Mouse (Mus musculus) heart, adult 2 months (tissue): ENCODE measurements around the gene Plch2. TPM values are rescaled to one million over a fixed set of nuclear protein-coding genes. Genes with fewer than 3 reads are reported as not detected.

Source experiments
- DNase-seq, 2 experiments: peaks; one replicate each; pipeline ENCODE4 v3.0.0; 2021
- H3K27ac ChIP-seq: fragments of 200-600 bp; 2 replicates; pipeline ENCODE4 v1.8.1; 2022
- H3K27me3 ChIP-seq: fragments of 200-500 bp; 2 replicates; pipeline ENCODE4 v1.6.1; 2012; ENCODE audit warnings: mild to moderate bottlenecking, low read length, inconsistent platforms, mixed read lengths; ENCODE audit not compliant: control insufficient read depth, insufficient read depth
- H3K36me3 ChIP-seq: fragments of 200-500 bp; 2 replicates; pipeline ENCODE4 v1.6.1; 2012; ENCODE audit warnings: low read length, inconsistent platforms; ENCODE audit not compliant: control insufficient read depth, insufficient read depth
- H3K4me1 ChIP-seq: fragments of 200-500 bp; 2 replicates; pipeline ENCODE4 v1.6.1; 2011; ENCODE audit warnings: low read length; ENCODE audit not compliant: control insufficient read depth, insufficient read depth
- H3K4me3 ChIP-seq: fragments of 200-600 bp; 2 replicates; pipeline ENCODE4 v1.8.1; 2022
- H3K79me2 ChIP-seq: fragments of 200-500 bp; replicated peaks from 2 replicates; pipeline ENCODE4 v1.6.1; 2012; ENCODE audit warnings: mild to moderate bottlenecking, inconsistent platforms, low read length, moderate library complexity, mixed read lengths; ENCODE audit not compliant: control insufficient read depth, insufficient read depth
- H3K9ac ChIP-seq: fragments of 200-500 bp; 2 replicates; pipeline ENCODE4 v1.6.1; 2012; ENCODE audit warnings: low read depth, mild to moderate bottlenecking, control low read depth, inconsistent platforms, low read length, mixed read lengths
- CTCF ChIP-seq: fragments of 200-600 bp; IDR thresholded peaks from 2 replicates; pipeline ENCODE4 v1.8.1; 2022; ENCODE audit warnings: antibody characterized with exemption, mild to moderate bottlenecking, moderate library complexity
- EP300 ChIP-seq: fragments of 200-500 bp; IDR thresholded peaks from 2 replicates; pipeline ENCODE4 v1.6.1; 2011; ENCODE audit warnings: low read depth, low read length, control low read depth; ENCODE audit not compliant: insufficient read depth
- POLR2A ChIP-seq: fragments of 200-500 bp; IDR thresholded peaks from 2 replicates; pipeline ENCODE4 v1.6.1; 2011; ENCODE audit warnings: mild to moderate bottlenecking, low read depth, low read length, control low read depth; ENCODE audit not compliant: insufficient read depth
- WGBS: fragments of 180-500 bp; shearing (Covaris S2); methylation state at CpG from one replicate; pipeline ENCODE4 v1.1.7; 2018; 5-methylcytosine and 5-hydroxymethylcytosine counted together
- intact Hi-C: fragments of 180-260 bp; cut with DNase I; formaldehyde crosslinking; loops from one replicate; pipeline ENCODE4 v1.15.1; 2025
- polyA plus RNA-seq: library from polyadenylated mRNA; depleted of rRNA; stranded (reverse); fragments of >200 nt; gene quantifications from 2 replicates; pipeline ENCODE4 v1.2.3, GENCODE M21; 2012
- total RNA-seq, 2 experiments: library from RNA; stranded (reverse); gene quantifications; 2 replicates each; pipeline ENCODE4 v1.2.3; 2021

Plch2 gene
- total and polyA plus RNA-seq, 3 experiments, result 1.1 TPM; not detected in 2

GRCm38 (mm10) chr4:154980110-154980509 is 76.5 kb downstream of the Plch2 start:
- Histone ChIP-seq H3K4me1 (no peaks in the 10 kb centered on the region), H3K4me3 (no peak overlapping the region), H3K27ac (no peak overlapping the region), H3K79me2 (no peaks in the 10 kb centered on the region), H3K36me3 (no peaks in the 10 kb centered on the region), H3K9ac (no peak overlapping the region), H3K27me3 (no peaks in the 10 kb centered on the region)
- DNase-seq, result no peak
- TF ChIP-seq CTCF, result peak; percentile 51
- no peak for TF ChIP-seq POLR2A
- TF ChIP-seq EP300, result no peak
- intact Hi-C loops, result loop anchor here (2.0 kb wide), 1 partner anchor 87 kb away; the partner anchor contains the start of gene Pex10
- WGBS, result 93% methylated on average over 4 of the region's 4 CpGs

GRCm38 (mm10) chr4:154974163-154974611 is 82.4 kb downstream of the Plch2 start:
- Histone ChIP-seq H3K27me3 (no peaks in the 10 kb centered on the region), H3K79me2 (peaks cover 1% of the 10 kb centered on the region; the same call in 1 of the 2 replicates), H3K36me3 (no peaks in the 10 kb centered on the region), H3K9ac (0 out of 2 replicates have a peak overlapping the region, but pooled peaks have one; percentile 5), H3K4me3 (no peak overlapping the region), H3K27ac (peak overlapping the region; percentile 41), H3K4me1 (peaks cover 10% of the 10 kb centered on the region)
- peak; percentile 67 to 73 for DNase-seq
- intact Hi-C loops, result no loop called here
- no peak for TF ChIP-seq POLR2A
- TF ChIP-seq EP300, result no peak
- 12% methylated on average over 11 of the region's 11 CpGs for WGBS

- Histone ChIP-seq H3K27ac (no peak overlapping the region), H3K79me2 (peaks cover 1% of the 10 kb centered on the region; the same call in 1 of the 2 replicates), H3K27me3 (no peaks in the 10 kb centered on the region), H3K4me3 (no peak overlapping the region), H3K4me1 (peaks cover 13% of the 10 kb centered on the region), H3K36me3 (no peaks in the 10 kb centered on the region), H3K9ac (no peak overlapping the region)
- DNase-seq, result no peak
- intact Hi-C loops, result no loop called here
- 91% methylated on average over 12 of the region's 12 CpGs for WGBS
- TF ChIP-seq CTCF, result no peak
- TF ChIP-seq POLR2A, result no peak
- TF ChIP-seq EP300, result no peak
Observed at GRCm38 (mm10) chr4:154972546-154972945, 84.0 kb downstream of the Plch2 start.

GRCm38 (mm10) chr4:154967173-154967572 is 89.4 kb downstream of the Plch2 start:
- intact Hi-C loops, result no loop called here

GRCm38 (mm10) chr4:154965856-154966255 is 90.7 kb downstream of the Plch2 start:
- intact Hi-C loops, result loop anchor here (2.0 kb wide), 1 partner anchor 21 kb away; no protein-coding TSS in a partner anchor
- TF ChIP-seq CTCF (no peak), POLR2A (peak; percentile 59)
- Histone ChIP-seq H3K36me3 (no peaks in the 10 kb centered on the region), H3K9ac (no peak overlapping the region), H3K27ac (peak overlapping the region; percentile 97), H3K4me3 (no peak overlapping the region; the same call in 1 of the 2 replicates), H3K4me1 (peaks cover 17% of the 10 kb centered on the region), H3K79me2 (no peaks in the 10 kb centered on the region; the same call in 1 of the 2 replicates), H3K27me3 (peaks cover 2% of the 10 kb centered on the region; the same call in 1 of the 2 replicates)
- 12% methylated on average over 3 of the region's 3 CpGs for WGBS
- DNase-seq, result peak; percentile 47 to 69

More at GRCm38 (mm10) chr4:154967173-154967572, 89.4 kb downstream of the Plch2 start:
- no peak overlapping the region for H3K4me3 ChIP-seq
- no peak overlapping the region for H3K27ac ChIP-seq
- no peak overlapping the region for H3K9ac ChIP-seq
- peaks cover 17% of the 10 kb centered on the region for H3K4me1 ChIP-seq
- H3K36me3 ChIP-seq, result no peaks in the 10 kb centered on the region
- WGBS, result 68% methylated on average over 5 of the region's 5 CpGs
- no peaks in the 10 kb centered on the region for H3K27me3 ChIP-seq
- TF ChIP-seq CTCF (peak; percentile 68), POLR2A (no peak)
- no peaks in the 10 kb centered on the region; the same call in 1 of the 2 replicates for H3K79me2 ChIP-seq
- peak; percentile 38 to 47 for DNase-seq

- no peak for DNase-seq
- Histone ChIP-seq H3K4me3 (peak overlapping the region; percentile 84), H3K4me1 (peaks cover 17% of the 10 kb centered on the region), H3K27ac (peak overlapping the region; percentile 97), H3K79me2 (no peaks in the 10 kb centered on the region; the same call in 1 of the 2 replicates), H3K9ac (peak overlapping the region; percentile 92), H3K27me3 (peaks cover 6% of the 10 kb centered on the region), H3K36me3 (no peaks in the 10 kb centered on the region)
- TF ChIP-seq POLR2A (no peak), EP300 (no peak), CTCF (no peak)
- WGBS, result under 1% methylated on average over 36 of the region's 36 CpGs
- intact Hi-C loops, result loop anchor here (1.0 to 2.0 kb wide), 2 partner anchors 20 to 102 kb away; no protein-coding TSS in a partner anchor
Observed at GRCm38 (mm10) chr4:154964581-154965235, 91.9 kb downstream of the Plch2 start.
